Mouse (Mus musculus) gastrocnemius, postnatal 14 days (tissue): ENCODE results near the gene Ifi209. TPM values are rescaled to one million over a fixed set of nuclear protein-coding genes. Genes with fewer than 3 reads are reported as not detected.
"Not testable (repeated sequence)": the region's sequence is repeated elsewhere in the genome, so short reads cannot be mapped to it uniquely, and the experiment has no call there.

ENCODE experiments used
- DNase-seq: peaks from one replicate; pipeline ENCODE4 v3.0.0; 2021; ENCODE audit warnings: mixed read lengths
- intact Hi-C: fragments of 180-260 bp; cut with DNase I; formaldehyde crosslinking; loops from one replicate; pipeline ENCODE4 v1.15.1; 2025; ENCODE audit warnings: low total_unique reads
- long read RNA-seq, 2 experiments: library from polyadenylated mRNA; stranded (forward); transcript quantifications; one replicate each; pipeline ENCODE4 v2.0.0; 2021
- microRNA-seq, 2 experiments: library from miRNA; unstranded; fragments of <30 nt; microRNA quantifications; one replicate each; pipeline ENCODE4 v1.2.0; 2021
- total RNA-seq, 2 experiments: library from RNA; stranded (reverse); gene quantifications; 2 replicates each; pipeline ENCODE4 v1.2.3; 2021

Ifi209 gene
- under 1 TPM; 0.09 to 0.12 TPM for total RNA-seq
- long read RNA-seq, experiment 1, result 0 reads
- long read RNA-seq, experiment 2, result 0 reads

DNA sequence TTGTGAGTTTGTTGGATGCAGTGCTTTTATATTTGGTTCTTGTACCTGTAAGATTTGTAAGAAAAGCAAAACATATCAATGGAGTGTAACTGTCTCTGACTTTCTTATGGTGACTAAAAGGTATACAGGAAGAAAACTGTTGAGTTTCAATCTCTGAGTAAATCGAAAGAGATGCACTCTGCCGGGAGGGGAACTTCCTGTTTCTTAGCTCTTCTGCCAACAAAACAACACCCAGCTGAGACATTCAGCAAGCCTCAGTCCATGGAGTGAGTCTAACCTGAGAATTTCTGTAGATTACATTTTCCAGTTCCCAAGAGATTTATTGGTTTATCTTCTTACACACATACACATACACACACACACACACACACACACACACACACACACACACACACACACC is at the start of gene Ifi209:
TSS of gene Ifi209 (plus strand) at position 296 of the 400 bp plus-strand sequence.
- intact Hi-C loops, DNase-seq: not testable (repeated sequence)

DNA sequence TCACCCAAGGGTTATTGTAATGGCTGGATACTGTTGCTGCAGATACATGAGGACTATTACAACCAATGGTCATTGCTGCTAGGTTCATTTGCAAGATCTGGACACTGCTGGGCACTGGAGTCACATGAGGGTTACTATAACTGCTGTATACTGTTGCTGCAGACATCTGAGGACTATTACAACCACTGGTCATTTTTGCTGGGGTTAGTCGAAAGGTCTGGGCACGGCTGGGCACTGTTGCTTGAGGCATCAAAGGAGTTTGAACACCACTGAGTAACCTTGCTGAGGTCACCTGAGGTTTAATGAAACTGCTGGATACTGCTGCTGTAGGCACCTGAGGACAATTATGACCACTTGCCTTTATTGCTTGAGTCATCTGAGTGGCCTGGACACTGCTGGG is 41.0 kb upstream of the Ifi209 start:
- DNase-seq, intact Hi-C loops: not testable (repeated sequence)

DNA sequence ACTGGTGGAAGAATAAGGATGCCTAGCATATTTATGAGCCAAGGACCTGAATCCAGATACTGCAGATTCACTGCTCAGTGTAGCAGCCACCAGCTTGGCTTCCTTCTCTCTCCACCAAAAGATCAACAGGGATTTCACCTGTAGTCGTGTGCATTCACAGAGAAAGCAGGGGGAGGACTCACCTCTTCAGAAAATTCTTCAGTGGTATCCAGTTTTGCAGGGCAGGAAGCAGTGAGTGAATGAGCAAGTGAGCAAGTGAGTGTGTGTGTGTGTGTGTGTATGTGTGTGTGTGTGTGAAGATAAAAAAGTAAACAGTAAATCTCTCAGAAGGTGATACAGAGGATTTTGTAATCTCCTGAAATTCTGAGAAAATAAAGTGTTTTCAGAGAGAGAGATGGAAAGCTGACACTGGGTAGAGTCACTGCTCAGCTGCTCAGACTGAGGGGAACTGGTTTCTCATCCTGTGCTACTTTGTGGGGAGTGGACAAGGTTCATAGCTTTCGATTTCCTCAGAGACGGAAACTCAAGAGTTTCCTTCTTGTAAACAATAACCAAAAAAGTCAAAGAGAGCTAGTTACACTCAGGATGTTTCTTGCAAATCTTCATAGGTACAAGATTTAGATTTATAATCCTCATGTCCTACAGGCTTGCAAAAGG is 31.8 kb upstream of the Ifi209 start, which contains the start of gene Ifi213:
TSS of gene Ifi213 (minus strand) at position 437 of the 657 bp plus-strand sequence.
- intact Hi-C loops, DNase-seq: not testable (repeated sequence)

DNA sequence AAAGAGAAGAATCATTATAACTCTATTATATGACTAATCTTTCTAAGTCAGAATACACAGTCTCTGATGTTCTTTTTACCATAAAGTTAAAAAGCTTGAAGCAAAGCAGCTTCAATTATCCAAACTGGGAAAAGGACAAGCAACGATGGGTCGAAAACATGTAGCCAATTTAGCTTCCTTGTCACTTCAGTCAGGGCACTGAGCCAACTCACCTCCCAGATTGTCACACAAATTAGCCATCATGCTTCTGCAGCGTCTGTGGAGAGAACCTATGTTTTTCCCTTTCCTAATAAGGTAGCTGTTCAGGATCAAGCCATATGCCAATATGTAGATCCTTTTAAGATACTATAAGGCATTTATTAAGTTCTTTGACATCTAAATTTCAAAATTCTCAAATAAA is 20.4 kb upstream of the Ifi209 start:
- DNase-seq, intact Hi-C loops: not testable (repeated sequence)

DNA sequence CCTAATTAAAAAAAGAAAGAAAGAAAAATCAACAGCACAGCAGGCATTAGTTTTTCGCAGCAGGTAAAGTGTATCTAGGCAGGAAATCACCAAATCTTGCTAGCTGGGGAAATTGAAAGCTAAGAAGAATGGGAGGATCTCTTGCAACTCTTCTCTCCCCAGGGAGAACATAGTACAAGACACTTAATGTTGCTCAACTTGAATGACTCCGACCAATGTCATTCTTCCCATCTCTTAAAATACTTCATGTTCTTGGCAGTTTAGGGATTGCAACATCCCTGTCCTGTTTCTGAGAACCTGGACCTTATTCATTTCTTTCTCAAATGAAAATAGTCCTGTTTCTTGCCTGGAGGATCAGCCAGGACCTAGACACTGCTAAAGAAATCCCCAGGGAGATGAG is 8.5 kb upstream of the Ifi209 start:
- DNase-seq, intact Hi-C loops: not testable (repeated sequence)

DNA sequence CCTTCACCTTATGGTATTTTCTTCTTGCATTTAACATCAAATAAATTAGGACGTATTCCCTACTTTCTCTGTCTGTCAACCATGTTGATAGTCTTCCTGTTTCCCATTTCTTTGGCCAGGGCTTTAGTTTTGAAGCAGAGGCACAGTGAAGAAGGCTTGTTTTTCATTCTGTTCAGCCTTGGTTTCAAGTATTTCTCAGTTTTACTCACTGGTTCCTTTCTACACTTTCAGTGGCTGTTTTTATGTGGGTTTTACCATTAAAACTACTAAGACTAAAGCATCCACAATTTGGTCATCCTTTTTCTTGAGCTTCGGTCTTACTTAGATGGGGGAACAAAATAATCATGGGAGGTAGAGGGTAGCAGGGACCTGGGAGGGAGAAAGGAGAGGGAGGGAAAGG is 6.7 kb upstream of the Ifi209 start:
- DNase-seq, result no peak
- intact Hi-C loops, result no loop called here

DNA sequence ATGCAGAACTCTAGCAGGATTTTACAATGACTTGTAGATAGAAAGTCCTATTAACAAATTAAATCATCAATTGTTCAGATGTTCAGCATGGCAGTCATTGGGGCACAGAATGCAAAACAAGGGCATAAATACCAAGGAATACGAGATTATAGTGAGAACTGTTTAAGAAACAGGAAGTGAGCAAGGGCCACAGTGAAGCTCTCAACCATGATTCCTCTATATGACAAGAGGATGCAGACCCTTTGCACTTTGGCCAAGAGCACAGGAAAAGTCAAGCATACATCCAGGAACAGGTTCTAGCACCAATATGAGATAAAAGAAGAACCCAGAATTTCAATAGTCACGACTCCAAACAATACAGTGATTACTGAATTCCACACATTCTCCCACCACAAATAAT is 4.0 kb upstream of the Ifi209 start:
- no peak for DNase-seq
- intact Hi-C loops, result no loop called here

DNA sequence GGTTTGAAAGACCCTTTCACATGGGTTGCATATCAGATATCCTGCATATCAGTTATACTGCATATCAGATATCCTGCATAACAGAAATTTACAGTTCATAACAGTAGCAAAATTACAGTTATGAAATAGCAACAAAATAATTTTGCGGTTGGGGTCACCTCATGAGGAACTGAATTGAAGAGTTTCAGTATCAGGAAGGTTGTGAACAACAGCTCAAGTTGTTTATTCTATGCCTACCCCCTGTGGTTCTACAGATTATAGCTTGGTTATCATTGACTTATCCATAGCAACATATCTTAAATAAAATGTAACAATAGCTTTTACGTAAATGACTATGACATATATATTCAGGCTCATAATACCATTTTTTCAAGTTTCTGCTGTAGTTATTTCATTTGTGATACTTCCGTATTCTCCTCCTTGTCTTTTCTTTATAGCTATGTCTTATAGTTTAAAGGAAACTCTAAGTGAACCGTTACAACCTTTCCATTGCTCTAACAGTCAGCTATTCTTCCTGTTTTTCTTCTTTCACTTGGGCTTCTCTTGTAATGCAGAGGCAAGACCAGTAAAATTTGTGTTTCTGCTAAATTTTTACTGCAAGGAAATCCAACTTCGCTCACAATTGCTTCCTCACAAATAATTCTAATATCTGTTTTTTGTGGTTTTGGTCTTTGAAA is 3.4 kb downstream of the Ifi209 start:
- no peak for DNase-seq
- intact Hi-C loops, result no loop called here

DNA sequence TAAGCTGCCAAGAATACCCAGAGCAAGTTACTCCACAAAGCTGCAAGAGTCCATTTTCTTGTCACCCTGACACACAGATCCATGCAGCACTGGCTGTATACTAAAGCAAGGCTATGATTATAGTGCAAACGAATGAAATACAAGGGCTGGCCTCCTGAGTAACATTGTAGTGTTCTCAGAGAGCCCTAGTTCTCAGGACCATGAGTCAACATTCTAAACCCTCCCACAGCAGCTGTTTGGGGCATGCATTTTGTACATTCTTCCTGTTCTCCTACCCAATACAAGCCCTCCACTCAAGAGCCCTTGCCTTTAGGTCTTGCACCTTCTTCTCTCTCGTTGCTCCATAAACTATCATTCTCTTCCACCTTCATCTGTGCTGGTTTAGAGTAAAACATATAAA is 14.7 kb downstream of the Ifi209 start:
- intact Hi-C loops, result no loop called here
- no peak for DNase-seq

DNA sequence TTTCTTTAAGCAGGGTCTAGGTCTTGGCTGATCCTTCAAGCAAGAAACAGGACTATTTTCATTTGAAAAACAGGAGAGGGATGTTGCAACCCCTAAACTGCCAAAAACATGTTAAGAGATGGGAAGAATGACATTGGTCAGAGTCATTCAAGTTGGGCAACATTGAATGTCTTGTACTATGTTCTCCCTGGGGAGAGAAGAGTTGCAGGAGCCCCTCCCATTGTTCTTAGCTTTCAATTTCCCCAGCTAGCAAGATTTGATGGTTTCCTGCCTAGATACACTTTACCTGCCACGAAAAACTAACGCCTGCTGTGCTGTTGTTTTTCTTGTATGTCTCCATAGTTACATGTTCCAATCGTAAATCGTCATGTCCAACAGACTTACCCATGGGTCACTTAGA is 27.3 kb downstream of the Ifi209 start:
- no peak for DNase-seq
- intact Hi-C loops, result no loop called here

DNA sequence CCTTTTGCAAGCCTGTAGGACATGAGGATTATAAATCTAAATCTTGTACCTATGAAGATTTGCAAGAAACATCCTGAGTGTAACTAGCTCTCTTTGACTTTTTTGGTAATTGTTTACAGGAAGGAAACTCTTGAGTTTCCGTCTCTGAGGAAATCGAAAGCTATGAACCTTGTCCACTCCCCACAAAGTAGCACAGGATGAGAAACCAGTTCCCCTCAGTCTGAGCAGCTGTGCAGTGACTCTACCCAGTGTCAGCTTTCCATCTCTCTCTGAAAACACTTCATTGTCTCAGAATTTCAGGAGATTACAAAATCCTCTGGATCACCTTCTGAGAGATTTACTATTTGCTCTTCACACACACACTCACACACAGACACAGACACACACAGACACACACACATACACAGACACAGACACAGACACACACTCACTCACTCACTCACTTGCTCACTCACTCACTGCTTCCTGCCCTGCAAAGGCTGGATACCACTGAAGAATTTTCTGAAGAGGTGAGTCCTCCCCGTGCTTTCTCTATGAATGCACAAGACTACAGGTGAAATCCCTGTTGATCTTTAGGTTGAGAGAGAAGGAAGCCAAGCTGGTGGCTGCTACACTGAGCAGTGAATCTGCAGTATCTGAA is 42.9 kb downstream of the Ifi209 start, which contains the start of gene Ifi208:
TSS of gene Ifi208 (plus strand) at position 218 of the 640 bp plus-strand sequence.
- DNase-seq, intact Hi-C loops: not testable (repeated sequence)

DNA sequence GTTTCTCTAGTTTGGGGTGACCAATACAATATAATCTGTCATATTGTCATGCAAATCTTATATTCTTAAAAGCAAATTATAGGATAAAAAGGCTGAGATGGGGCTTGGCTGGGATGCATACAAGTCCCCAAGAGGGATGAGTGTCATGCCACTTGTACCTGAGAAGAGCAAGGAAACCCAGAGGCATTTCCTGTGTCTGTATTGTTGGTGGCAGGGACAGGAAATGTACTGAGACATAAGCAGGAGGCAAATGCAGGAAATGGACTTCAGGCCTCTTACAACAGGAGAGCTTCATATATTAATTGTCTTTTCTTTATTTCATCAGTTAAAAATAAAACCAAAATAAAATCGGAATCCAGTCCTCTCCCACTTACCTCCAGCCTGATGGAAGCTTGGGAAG is 47.9 kb downstream of the Ifi209 start:
- intact Hi-C loops, DNase-seq: not testable (repeated sequence)

DNA sequence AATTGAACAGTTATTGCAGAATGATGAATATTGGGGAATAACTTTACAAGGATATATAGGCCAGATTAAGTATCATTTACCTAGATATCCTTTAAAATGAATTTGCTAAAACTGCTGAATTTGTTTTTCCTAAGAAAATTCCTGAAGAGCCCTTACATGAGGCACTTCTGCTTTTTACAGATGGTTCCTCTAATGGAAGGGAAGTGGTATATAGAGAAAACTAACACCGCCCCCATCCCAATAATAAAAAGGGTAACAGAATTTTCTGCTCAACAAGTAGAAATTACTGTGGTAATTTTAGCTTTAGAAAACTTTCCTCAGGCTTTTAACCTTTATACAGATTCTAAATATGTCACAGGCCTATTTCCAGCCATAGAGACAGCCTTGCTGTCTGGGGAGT is 63.6 kb downstream of the Ifi209 start:
- DNase-seq, result no peak
- intact Hi-C loops, result no loop called here

Small RNA genes within 50 kb of the gene (microRNA-seq; reads per million reads assigned to microRNA genes)
- 0 reads per million in 2 experiments for gene Gm44339

Other genes starting within 250 kb of the Ifi209 start
- gene Ifi206, start 139.9 kb upstream of the Ifi209 start, total RNA-seq, result not detected
- not detected for gene Ifi214, start 95.0 kb upstream of the Ifi209 start, total RNA-seq
- not detected for gene Ifi213, start 31.6 kb upstream of the Ifi209 start, total RNA-seq
- gene Ifi208, start 42.8 kb downstream of the Ifi209 start, total RNA-seq, result under 1 TPM in 1 of 2 experiments, not detected in 1; 0.08 TPM
- 1 to 10 TPM; 1.5 to 4.3 TPM for gene Ifi207, start 110.8 kb downstream of the Ifi209 start, total RNA-seq
- 1 to 10 TPM; 2.1 to 4.1 TPM for gene Ifi204, start 136.0 kb downstream of the Ifi209 start, total RNA-seq